Mouse (Mus musculus): ENCODE results near the gene Htatsf1. TPM values are rescaled to one million over a fixed set of nuclear protein-coding genes. Genes with fewer than 3 reads are reported as not detected.

Gene Htatsf1
- polyA plus RNA-seq (2012; ENCODE audit: low replicate concordance) = 13.3 and 15.0 TPM in 2 replicates

DNA sequence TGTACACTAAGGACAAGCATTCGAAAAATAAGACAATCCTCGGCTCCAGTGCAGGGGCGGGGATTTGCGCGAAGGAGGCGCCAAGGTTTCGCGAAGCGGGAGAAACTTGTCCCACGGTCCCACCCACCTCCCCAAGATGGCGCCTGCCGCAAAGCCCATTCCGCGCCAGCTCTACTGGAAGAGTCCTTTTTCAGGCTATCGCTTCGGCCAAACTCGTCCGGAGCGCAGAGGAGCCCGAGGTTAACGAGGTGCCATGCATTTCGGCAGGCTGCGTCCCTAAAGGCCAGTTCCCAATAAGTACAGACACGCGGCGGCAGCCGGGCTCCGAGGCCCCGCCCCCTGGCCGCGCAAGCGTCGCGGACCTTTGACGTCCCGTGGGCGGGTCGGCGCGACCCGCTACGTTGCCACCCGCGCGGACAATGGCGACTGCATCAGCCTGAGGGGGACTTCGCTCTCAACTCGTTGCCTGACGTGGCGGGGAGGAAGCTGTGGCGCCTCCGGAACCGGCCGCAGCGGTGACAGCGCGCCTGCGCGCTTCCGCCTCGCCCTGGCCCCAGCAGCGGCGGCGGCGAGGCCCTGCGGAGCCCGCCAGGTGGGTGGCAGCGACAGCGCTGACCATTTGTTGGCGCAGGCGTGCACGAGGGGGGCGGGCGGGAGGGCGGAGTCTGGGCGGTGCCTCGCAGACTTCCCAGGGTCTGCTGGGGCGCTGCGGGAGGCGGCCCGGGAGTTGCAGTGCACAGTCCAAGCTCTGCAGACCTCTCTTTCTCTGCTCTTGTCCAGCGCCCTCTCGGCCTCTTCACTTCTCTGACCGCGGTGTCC lies at the start of gene Htatsf1:
TSS of gene Htatsf1 (plus strand) at position 410 of the 819 bp plus-strand sequence.

DNA sequence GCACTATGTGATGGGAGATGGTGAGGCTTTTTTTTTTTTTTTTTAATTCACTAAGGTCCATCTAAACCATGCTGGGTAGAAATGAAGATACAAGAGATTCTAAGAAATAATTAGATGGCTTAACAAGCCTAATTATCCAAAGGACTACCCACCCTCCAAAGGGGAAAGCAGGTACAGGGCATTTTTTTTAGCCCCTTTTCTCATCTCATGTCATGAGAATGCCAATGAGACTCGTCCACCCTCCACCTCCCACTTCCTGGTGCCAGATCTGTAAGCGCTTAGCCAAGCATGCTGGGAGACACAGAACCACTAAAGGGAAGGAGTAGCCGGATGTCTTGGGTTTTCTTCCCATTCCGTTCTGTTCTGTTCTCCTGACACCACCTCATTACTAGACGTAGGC lies 10.6 kb upstream of the Htatsf1 start, which contains the start of gene Brs3:
TSS of gene Brs3 (plus strand) at position 301 of the 400 bp plus-strand sequence.

DNA sequence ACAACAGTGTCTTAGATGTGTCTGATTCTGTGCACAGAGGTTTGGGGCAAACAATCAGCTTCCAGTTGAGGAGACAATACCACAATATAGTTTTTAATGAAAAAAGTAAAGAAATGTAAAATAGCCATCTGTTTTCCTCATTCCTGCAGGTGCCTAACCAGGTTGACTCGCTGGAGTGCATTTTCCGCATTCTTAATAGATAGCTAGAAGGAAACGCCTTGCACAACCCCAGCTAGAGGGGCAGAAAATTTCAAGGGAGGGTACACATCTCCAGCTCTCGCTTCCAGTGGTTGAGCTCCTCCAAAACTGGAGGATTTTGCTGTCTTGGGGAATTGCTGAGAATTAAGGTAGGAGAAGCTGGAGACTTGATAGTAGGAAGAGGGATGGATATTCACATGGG lies 34.4 kb downstream of the Htatsf1 start, which contains the start of gene Vgll1:
TSS of gene Vgll1 (plus strand) at position 301 of the 400 bp plus-strand sequence.

Other genes with a start within 250 kb of the Htatsf1 start
- gene Map7d3, start 231.3 kb upstream of the Htatsf1 start, polyA plus RNA-seq (2012; ENCODE audit: low replicate concordance) = not detected in 2 replicates
- not detected in 2 replicates for gene Adgrg4, start 183.4 kb upstream of the Htatsf1 start, polyA plus RNA-seq (2012; ENCODE audit: low replicate concordance)
- gene Brs3, start 10.5 kb upstream of the Htatsf1 start, polyA plus RNA-seq (2012; ENCODE audit: low replicate concordance) = 0.12 TPM in 1 of 2 replicates, not detected in the other
- not detected in 2 replicates for gene Vgll1, start 34.5 kb downstream of the Htatsf1 start, polyA plus RNA-seq (2012; ENCODE audit: low replicate concordance)
- gene Cd40lg, start 158.6 kb downstream of the Htatsf1 start, polyA plus RNA-seq (2012; ENCODE audit: low replicate concordance) = 0.28 TPM in 1 of 2 replicates, not detected in the other

All from leukemia stem cell, adult 10-12 weeks (primary cell).